Mouse (Mus musculus) MEL (cell line): Measurements from ENCODE around the gene Aaas.

Experiments used
- CTCF ChIP-seq, 3 experiments: IDR thresholded peaks in 2 of 3; conservative IDR thresholded peaks in 1 of 3; 2 replicates each; pipeline ENCODE4 v1.5.1; 2011 to 2012; ENCODE audit warnings: low read length in 3 of 3, low read depth in 2 of 3, mild to moderate bottlenecking in 2 of 3, improper control_type of control experiment in 1 of 3, inconsistent platforms in 1 of 3, mixed read lengths in 1 of 3, moderate library complexity in 1 of 3; ENCODE audit not compliant: control insufficient read depth in 1 of 3, insufficient read depth in 1 of 3, poor library complexity in 1 of 3, severe bottlenecking in 1 of 3
- GATA1 ChIP-seq: IDR thresholded peaks from 2 replicates; pipeline ENCODE4 v1.6.1; 2011; ENCODE audit warnings: low read depth, low read length, improper control_type of control experiment
- MAFK ChIP-seq: IDR thresholded peaks from 2 replicates; pipeline ENCODE4 v1.6.1; 2011; ENCODE audit warnings: low read depth, mild to moderate bottlenecking, low read length, improper control_type of control experiment, borderline replicate concordance
- MYC ChIP-seq: IDR thresholded peaks from 2 replicates; pipeline ENCODE4 v1.6.1; 2011; ENCODE audit warnings: low read depth, mild to moderate bottlenecking, low read length, improper control_type of control experiment, moderate library complexity
- NELFE ChIP-seq: IDR thresholded peaks from 2 replicates; pipeline ENCODE4 v1.6.1; 2011; ENCODE audit warnings: low read depth, low read length, improper control_type of control experiment
- POLR2A ChIP-seq, 2 experiments: IDR thresholded peaks; 2 replicates each; pipeline ENCODE4 v1.6.1; 2011 to 2012; ENCODE audit warnings: low read length in 2 of 2, mild to moderate bottlenecking in 2 of 2, control low read depth in 1 of 2, improper control_type of control experiment in 1 of 2, low read depth in 1 of 2, moderate library complexity in 1 of 2; ENCODE audit not compliant: control insufficient read depth in 1 of 2, insufficient read depth in 1 of 2, poor library complexity in 1 of 2
- RAD21 ChIP-seq: IDR thresholded peaks from 2 replicates; pipeline ENCODE4 v1.6.1; 2011; ENCODE audit warnings: mild to moderate bottlenecking, low read depth, low read length, improper control_type of control experiment
- ZMIZ1 ChIP-seq: IDR thresholded peaks from 2 replicates; pipeline ENCODE4 v1.6.1; 2012; ENCODE audit warnings: low read depth, mild to moderate bottlenecking, inconsistent platforms, low read length, improper control_type of control experiment, moderate library complexity

DNA sequence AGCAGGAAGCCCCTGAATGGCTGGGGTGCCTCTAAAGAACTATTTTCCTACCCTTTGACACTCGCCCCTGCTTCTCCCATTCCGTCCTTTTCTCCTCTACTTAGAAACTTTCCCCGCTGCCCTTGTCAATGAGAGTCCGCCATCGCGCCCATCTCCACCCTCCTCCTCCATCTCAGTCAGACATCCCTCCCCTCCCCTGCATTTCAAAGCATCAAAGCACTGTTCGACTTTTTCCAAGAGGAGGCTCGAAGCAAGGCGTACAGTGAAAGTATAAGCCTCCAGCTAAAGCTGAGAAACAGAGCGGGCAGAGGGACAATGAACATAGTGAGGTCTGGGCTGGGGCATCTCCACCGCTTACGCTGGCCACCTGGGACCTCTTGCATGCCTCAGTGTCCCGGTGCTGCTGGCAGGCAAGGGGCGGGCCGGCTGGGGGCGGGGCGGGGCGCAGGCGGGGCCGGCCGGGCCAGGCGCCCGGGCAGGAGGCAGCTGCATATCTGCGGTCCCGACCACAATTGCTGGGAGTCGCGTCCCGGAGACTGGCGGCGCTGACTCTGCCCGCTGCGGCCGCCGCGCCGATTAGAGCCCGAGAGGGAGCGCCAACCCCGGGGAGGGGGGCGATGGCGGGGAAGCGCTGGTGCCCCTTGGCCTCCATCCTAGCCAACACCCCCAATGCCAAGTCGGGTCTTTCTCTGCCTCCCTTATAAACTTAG is 26.0 kb upstream of the Aaas start:
- TF ChIP-seq ZMIZ1 (no peak), CTCF (IDR thresholded peaks at IDR 0.05 in 2 of 3, conservative IDR thresholded peaks at IDR 0.05 in 1 of 3; ENCODE audit: control insufficient read depth in 1 of 3, insufficient read depth in 1 of 3, low read depth in 2 of 3, low read length in 3 of 3, poor library complexity in 1 of 3, severe bottlenecking in 1 of 3) (no peak), GATA1 (no peak), MAFK (no peak), MYC (no peak), NELFE (0 out of 2 replicates have a peak, but pooled peaks have one; percentile 22), RAD21 (no peak), POLR2A (IDR thresholded peaks at IDR 0.05; ENCODE audit: control insufficient read depth in 1 of 2, insufficient read depth in 1 of 2, low read depth in 1 of 2, low read length in 2 of 2, poor library complexity in 1 of 2) (peak in 1 of 2 experiments; percentile 35; a peak in 1 of 4 replicates)
